Mouse (Mus musculus): Measurements from ENCODE around the gene Snx29. TPM values are rescaled to one million over a fixed set of nuclear protein-coding genes. Genes with fewer than 3 reads are reported as not detected.

The Snx29 gene
- polyA plus RNA-seq, 1 experiment, result 4.9 TPM

DNA sequence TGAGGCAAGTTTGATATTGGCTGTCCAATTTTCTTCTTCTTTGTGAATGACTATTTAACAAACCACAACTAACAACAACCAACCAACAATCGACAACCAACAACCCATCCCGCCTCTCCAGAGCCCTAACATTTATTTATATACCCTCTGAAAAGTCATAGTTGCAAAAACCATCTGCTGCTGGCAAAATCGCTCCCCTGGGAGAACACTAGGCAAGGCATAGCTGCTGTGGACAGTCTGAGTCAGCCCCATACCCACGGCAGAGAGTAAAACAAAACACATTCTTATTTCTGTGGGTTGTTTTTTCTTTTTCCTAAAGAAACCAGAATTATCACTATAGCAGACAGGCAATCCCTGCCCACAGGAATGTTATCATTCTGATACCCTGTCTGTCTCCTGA lies 368.0 kb downstream of the Snx29 start:
- H3K4me3 ChIP-seq (ENCODE audit: insufficient read depth, low read length), result no peak overlapping the region
- no peak for TF ChIP-seq POLR2A (IDR thresholded peaks at IDR 0.05; ENCODE audit: low read depth, low read length)
- TF ChIP-seq CTCF (IDR thresholded peaks at IDR 0.05; ENCODE audit: borderline replicate concordance, insufficient read depth, low read length), result no peak
- no peaks in the 10 kb centered on the region; the same call in 1 of the 2 replicates for H3K4me1 ChIP-seq (ENCODE audit: control insufficient read depth, insufficient read depth, low read length)
- H3K27ac ChIP-seq (ENCODE audit: insufficient read depth, low read length), result no peak overlapping the region

DNA sequence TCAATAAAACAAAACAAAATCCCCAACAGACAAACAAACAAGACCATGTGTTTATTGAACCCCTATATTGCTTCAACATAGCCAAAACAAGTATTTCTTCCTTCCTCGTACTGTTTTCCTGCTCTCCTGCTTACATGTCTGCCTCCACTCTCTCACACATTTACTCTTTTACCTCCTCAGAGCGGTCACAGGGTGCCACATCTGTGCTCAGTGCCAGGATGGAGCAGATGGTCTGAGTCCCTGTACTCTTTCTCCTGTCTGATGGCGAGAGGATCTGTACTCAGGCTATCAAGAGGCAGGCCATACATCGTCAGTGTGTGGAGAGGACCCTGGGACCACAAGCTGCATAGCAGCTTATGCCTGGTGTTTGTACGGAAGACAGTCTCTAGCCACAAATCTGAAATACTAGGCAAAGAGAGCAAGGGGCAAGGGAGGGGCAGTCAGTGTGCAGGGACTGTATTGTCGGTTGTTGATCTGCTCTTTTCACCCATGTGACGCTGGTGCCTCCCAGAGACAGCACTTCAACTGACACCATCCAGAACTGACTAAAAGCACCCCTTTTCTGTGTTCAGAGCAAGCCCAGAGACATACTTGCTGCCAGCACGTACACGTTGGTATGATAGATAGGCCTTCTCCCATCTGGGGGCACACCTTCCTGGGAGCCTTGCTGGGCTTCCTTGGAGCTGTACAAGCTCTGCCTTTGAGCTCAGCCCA lies 368.9 kb downstream of the Snx29 start:
- no peak overlapping the region for H3K27ac ChIP-seq (ENCODE audit: insufficient read depth, low read length)
- no peak overlapping the region for H3K4me3 ChIP-seq (ENCODE audit: insufficient read depth, low read length)
- TF ChIP-seq POLR2A (IDR thresholded peaks at IDR 0.05; ENCODE audit: low read depth, low read length), result no peak
- no peak for TF ChIP-seq CTCF (IDR thresholded peaks at IDR 0.05; ENCODE audit: borderline replicate concordance, insufficient read depth, low read length)
- no peaks in the 10 kb centered on the region; the same call in 1 of the 2 replicates for H3K4me1 ChIP-seq (ENCODE audit: control insufficient read depth, insufficient read depth, low read length)

DNA sequence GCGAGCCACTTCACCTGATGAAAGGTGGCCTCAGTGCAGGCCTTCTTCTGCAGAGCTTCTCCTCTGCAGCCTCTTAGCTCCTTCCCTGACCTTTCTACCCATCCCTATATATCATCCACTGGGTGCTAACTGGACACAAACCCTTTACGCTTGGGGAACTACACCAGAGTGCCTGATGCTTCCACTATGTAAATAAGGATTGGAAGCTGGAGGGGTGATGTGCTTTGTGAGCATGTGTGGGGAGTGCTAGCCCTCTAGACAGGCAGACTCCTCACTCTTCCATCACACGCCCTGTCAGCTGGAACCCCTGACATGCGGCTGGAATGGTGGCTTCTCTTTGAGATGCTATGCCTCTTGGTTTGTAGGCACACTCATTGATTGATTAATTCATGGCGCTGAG lies 370.0 kb downstream of the Snx29 start:
- Histone ChIP-seq H3K4me1 (ENCODE audit: control insufficient read depth, insufficient read depth, low read length) (no peaks in the 10 kb centered on the region; the same call in 1 of the 2 replicates), H3K27ac (ENCODE audit: insufficient read depth, low read length) (no peak overlapping the region), H3K4me3 (ENCODE audit: insufficient read depth, low read length) (no peak overlapping the region)
- TF ChIP-seq CTCF (IDR thresholded peaks at IDR 0.05; ENCODE audit: borderline replicate concordance, insufficient read depth, low read length), result no peak
- TF ChIP-seq POLR2A (IDR thresholded peaks at IDR 0.05; ENCODE audit: low read depth, low read length), result no peak

DNA sequence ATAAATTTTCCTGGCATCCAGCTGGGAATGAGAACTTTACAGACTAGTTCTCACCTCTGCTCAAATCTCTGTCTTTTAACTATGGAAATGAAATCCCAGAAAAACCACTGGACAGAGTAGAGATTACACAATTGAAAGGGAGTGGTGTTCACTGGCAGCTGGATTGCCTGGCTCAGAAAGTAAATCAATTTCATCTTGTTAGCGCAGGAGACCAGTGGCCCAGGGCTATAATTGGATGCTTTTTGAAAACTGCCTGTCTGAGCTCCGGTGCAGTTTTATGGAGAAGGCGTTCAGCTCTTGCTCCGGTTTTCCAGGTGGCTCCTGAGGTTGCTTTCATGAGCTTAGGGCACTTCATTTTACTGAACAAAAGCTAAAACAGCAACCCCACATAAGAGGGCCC lies 371.7 kb downstream of the Snx29 start:
- H3K4me1 ChIP-seq (ENCODE audit: control insufficient read depth, insufficient read depth, low read length), result no peaks in the 10 kb centered on the region; the same call in 1 of the 2 replicates
- no peak for TF ChIP-seq CTCF (IDR thresholded peaks at IDR 0.05; ENCODE audit: borderline replicate concordance, insufficient read depth, low read length)
- no peak for TF ChIP-seq POLR2A (IDR thresholded peaks at IDR 0.05; ENCODE audit: low read depth, low read length)
- no peak overlapping the region for H3K4me3 ChIP-seq (ENCODE audit: insufficient read depth, low read length)
- H3K27ac ChIP-seq (ENCODE audit: insufficient read depth, low read length), result no peak overlapping the region

DNA sequence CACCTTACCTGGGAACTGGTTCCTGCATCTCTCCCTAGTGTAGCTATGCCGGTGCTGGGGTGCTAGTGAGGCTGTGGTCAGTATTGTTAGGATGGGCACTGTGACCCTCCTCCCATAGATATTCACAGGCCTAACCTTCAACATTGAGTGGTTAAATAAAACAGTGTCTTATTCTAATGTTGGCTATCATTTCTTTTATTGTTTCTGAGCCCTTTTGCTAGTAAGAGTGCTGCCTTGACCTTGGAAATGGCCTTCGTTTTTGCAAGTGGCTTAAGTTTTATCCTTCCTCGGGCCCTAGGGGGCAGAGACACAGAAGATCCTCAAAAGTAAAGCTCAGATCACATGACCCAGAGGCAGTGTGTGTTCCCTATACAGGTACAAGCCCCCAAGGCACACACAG lies 374.1 kb downstream of the Snx29 start:
- Histone ChIP-seq H3K4me1 (ENCODE audit: control insufficient read depth, insufficient read depth, low read length) (no peaks in the 10 kb centered on the region), H3K27ac (ENCODE audit: insufficient read depth, low read length) (no peak overlapping the region), H3K4me3 (ENCODE audit: insufficient read depth, low read length) (no peak overlapping the region)
- TF ChIP-seq CTCF (IDR thresholded peaks at IDR 0.05; ENCODE audit: borderline replicate concordance, insufficient read depth, low read length) (no peak), POLR2A (IDR thresholded peaks at IDR 0.05; ENCODE audit: low read depth, low read length) (no peak)

DNA sequence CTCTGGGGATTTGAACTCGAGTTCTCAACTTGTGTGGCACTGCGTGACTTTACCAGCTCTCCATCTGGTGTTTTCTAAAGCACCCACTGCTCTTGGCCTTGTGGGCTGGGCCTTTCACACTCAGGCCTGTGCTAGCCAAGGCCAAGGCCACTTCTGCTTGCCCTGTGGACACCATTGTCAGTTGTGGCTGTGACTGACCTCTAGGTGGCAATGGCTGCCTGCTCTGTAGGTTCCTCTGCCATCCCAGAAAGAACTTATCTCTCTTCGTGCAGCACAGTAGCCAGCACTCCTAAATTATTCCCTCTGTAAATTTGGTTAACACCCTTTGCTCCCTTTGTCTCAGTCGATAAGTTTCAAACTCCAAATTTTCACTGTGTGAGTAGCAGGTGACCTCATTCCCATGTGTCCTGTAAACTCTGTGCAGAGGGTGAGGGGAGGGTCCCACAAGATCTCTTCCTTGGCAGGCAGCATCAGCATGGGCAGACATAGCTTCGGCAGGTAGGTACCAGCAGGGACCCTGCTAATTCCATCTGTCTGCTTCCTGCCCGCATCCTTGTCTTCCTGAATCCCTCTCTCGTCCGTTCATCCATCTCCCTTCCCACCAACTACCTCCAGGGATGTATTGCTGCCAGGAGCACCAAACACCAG lies 375.1 kb downstream of the Snx29 start:
- H3K4me3 ChIP-seq (ENCODE audit: insufficient read depth, low read length), result no peak overlapping the region
- TF ChIP-seq CTCF (IDR thresholded peaks at IDR 0.05; ENCODE audit: borderline replicate concordance, insufficient read depth, low read length) (peak; percentile 86), POLR2A (IDR thresholded peaks at IDR 0.05; ENCODE audit: low read depth, low read length) (no peak)
- H3K4me1 ChIP-seq (ENCODE audit: control insufficient read depth, insufficient read depth, low read length), result no peaks in the 10 kb centered on the region
- no peak overlapping the region for H3K27ac ChIP-seq (ENCODE audit: insufficient read depth, low read length)

DNA sequence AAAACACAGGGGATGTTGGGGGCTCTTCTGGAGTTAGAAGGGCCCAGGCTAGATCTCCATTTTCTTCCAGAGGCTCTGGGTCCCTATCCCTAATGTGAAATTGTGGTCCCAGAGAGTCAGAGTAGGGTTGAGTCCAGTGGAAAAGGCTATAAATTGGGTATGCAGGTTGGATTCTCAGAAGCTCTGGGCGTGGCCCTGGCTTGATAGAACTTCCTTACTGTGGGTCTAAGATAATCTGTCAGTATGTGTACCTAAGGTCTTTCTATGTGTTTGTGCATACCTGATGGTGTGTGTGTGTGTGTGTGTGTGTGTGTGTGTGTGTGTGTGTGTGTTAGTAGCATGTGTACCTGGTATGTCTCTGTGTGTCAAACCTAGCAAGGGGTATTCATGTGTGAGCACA lies 378.9 kb downstream of the Snx29 start:
- TF ChIP-seq POLR2A (IDR thresholded peaks at IDR 0.05; ENCODE audit: low read depth, low read length), result no peak
- TF ChIP-seq CTCF (IDR thresholded peaks at IDR 0.05; ENCODE audit: borderline replicate concordance, insufficient read depth, low read length), result no peak
- Histone ChIP-seq H3K27ac (ENCODE audit: insufficient read depth, low read length) (no peak overlapping the region), H3K4me3 (ENCODE audit: insufficient read depth, low read length) (no peak overlapping the region), H3K4me1 (ENCODE audit: control insufficient read depth, insufficient read depth, low read length) (no peaks in the 10 kb centered on the region)

DNA sequence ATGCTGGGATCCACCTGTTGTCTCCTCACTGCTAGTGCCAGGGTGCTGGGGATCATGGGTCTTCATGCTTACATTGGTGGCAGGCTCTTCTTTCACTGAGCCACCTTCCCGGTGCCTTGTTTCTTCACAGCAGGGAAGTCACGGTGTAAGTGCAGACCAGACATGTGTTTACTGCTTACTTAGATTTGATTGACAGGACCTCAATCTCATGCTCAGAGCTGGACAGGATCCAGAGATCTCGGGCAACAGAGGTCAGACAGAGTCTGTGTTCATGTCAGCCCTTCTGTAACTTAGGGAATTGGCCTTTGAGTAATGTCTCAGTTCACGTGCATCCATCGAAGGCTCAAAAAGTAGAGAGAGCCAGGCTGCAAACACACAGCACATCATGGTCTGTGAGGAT lies 381.4 kb downstream of the Snx29 start:
- H3K27ac ChIP-seq (ENCODE audit: insufficient read depth, low read length), result no peak overlapping the region
- TF ChIP-seq POLR2A (IDR thresholded peaks at IDR 0.05; ENCODE audit: low read depth, low read length) (no peak), CTCF (IDR thresholded peaks at IDR 0.05; ENCODE audit: borderline replicate concordance, insufficient read depth, low read length) (no peak)
- H3K4me3 ChIP-seq (ENCODE audit: insufficient read depth, low read length), result no peak overlapping the region
- no peaks in the 10 kb centered on the region for H3K4me1 ChIP-seq (ENCODE audit: control insufficient read depth, insufficient read depth, low read length)

DNA sequence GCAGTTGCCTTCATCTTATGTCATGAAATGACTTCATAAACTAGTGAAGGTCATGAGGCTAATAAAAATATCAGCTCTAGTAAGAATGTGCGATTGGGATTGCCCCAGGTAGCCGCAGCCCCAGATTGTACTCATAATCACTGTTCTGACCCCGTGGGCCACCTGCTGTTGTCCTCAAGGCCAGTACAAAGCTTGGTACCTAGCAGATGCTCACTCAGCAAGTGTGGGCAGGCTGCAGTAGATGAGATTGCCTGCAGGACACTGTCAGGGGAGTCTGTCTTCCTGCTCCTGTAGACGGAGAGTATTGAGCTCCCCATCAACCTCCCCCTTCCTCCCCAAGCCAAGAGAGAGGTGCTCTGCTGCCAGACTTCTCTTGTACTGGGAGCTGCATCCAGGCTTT lies 382.7 kb downstream of the Snx29 start:
- TF ChIP-seq POLR2A (IDR thresholded peaks at IDR 0.05; ENCODE audit: low read depth, low read length), result no peak
- TF ChIP-seq CTCF (IDR thresholded peaks at IDR 0.05; ENCODE audit: borderline replicate concordance, insufficient read depth, low read length), result no peak
- H3K27ac ChIP-seq (ENCODE audit: insufficient read depth, low read length), result no peak overlapping the region

DNA sequence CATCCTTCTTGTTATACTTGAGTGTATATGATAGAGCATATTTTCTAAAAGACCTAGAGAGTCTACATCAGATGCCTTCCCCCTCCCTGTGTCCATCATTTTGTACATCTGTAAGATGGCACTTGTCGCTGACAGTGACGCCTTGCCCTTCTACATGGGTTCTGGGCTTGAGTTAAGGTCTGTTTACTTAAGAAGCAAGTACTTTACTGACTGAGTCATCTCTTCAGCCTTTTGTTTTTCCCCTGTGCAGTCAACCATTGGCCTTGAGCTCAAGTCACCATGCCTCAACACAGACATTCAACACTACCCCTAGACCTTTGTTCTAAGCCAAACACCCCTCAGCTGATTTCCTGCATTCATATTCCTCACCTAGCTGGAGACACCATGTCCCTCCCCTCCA lies 385.4 kb downstream of the Snx29 start:
- no peaks in the 10 kb centered on the region for H3K4me1 ChIP-seq (ENCODE audit: control insufficient read depth, insufficient read depth, low read length)
- H3K27ac ChIP-seq (ENCODE audit: insufficient read depth, low read length), result no peak overlapping the region
- TF ChIP-seq POLR2A (IDR thresholded peaks at IDR 0.05; ENCODE audit: low read depth, low read length) (no peak), CTCF (IDR thresholded peaks at IDR 0.05; ENCODE audit: borderline replicate concordance, insufficient read depth, low read length) (no peak)
- no peak overlapping the region for H3K4me3 ChIP-seq (ENCODE audit: insufficient read depth, low read length)

More for the DNA sequence above, 382.7 kb downstream of the Snx29 start:
- no peak overlapping the region for H3K4me3 ChIP-seq (ENCODE audit: insufficient read depth, low read length)
- no peaks in the 10 kb centered on the region for H3K4me1 ChIP-seq (ENCODE audit: control insufficient read depth, insufficient read depth, low read length)

All from embryonic fibroblast, embryonic 13.5 days (primary cell).